Mouse (Mus musculus): Measurements from ENCODE around the gene Sh3bgrl3. TPM values are rescaled to one million over a fixed set of nuclear protein-coding genes. Genes with fewer than 3 reads are reported as not detected.
A peak's percentile ranks its signal among the peaks of the same experiment; 100 is the strongest.

Gene Sh3bgrl3
- 87.2 and 96.5 TPM in 2 replicates for total RNA-seq (2012; rRNA removed)

- Histone ChIP-seq H3K4me3 (ENCODE audit: insufficient read depth in 1 of 2, low read depth in 1 of 2, low read length in 2 of 2, poor library complexity in 1 of 2, severe bottlenecking in 1 of 2) (peak within 1 kb of the TSS; percentile 82 to 88), H3K9ac (ENCODE audit: insufficient read depth, low read depth, low read length, poor library complexity, severe bottlenecking) (peak within 1 kb of the TSS; percentile 82), H3K4me1 (ENCODE audit: control insufficient read depth in 2 of 2, insufficient read depth in 2 of 2, low read length in 2 of 2, poor library complexity in 1 of 2) (peaks cover 4 to 22% of the 10 kb centered on the region in 2 experiments; a peak in 3 of 4 replicates), H3K36me3 (ENCODE audit: control insufficient read depth, insufficient read depth, low read length, poor library complexity, severe bottlenecking) (peaks cover 20% of the 10 kb centered on the region), H3K9me3 (ENCODE audit: control insufficient read depth, insufficient read depth, low read depth, low read length) (no peaks in the 10 kb centered on the region), H3K27ac (ENCODE audit: insufficient read depth, low read depth, low read length, poor library complexity, severe bottlenecking) (peak within 1 kb of the TSS; percentile 35)
- in situ Hi-C loops (cut with MboI; ENCODE audit: low sequenced_read_pairs in 2 of 2, unreplicated experiment in 2 of 2) = no loop called here
- TF ChIP-seq CHD2 (IDR thresholded peaks at IDR 0.05; ENCODE audit: low read depth, low read length) = no peak
- TF ChIP-seq HCFC1 (IDR thresholded peaks at IDR 0.05; ENCODE audit: borderline replicate concordance, insufficient read depth, low read length) = no peak
- TF ChIP-seq MAFK (IDR thresholded peaks at IDR 0.05; ENCODE audit: insufficient read depth, low read depth, low read length) = no peak
- no peak for TF ChIP-seq ZC3H11A (IDR thresholded peaks at IDR 0.05; ENCODE audit: borderline replicate concordance, low read depth, low read length)
- TF ChIP-seq ZNF384 (IDR thresholded peaks at IDR 0.05; ENCODE audit: low read depth, low read length) = no peak
- DNase-seq (ENCODE audit: low read depth, low spot score) = no peak
Measured at GRCm38 (mm10) chr4:134128221-134128982, at the start of gene Sh3bgrl3. Sh3bgrl3 (minus strand) TSS chr4:134128789.

GRCm38 (mm10) chr4:134172391-134172790 lies 43.8 kb upstream of the Sh3bgrl3 start:
- in situ Hi-C loops (cut with MboI; ENCODE audit: low sequenced_read_pairs in 2 of 2, unreplicated experiment in 2 of 2) = no loop called here
- TF ChIP-seq ZNF384 (IDR thresholded peaks at IDR 0.05; ENCODE audit: low read depth, low read length) = no peak
- TF ChIP-seq MAFK (IDR thresholded peaks at IDR 0.05; ENCODE audit: insufficient read depth, low read depth, low read length) = no peak
- no peak for TF ChIP-seq CHD2 (IDR thresholded peaks at IDR 0.05; ENCODE audit: low read depth, low read length)
- TF ChIP-seq HCFC1 (IDR thresholded peaks at IDR 0.05; ENCODE audit: borderline replicate concordance, insufficient read depth, low read length) = no peak
- no peak for TF ChIP-seq ZC3H11A (IDR thresholded peaks at IDR 0.05; ENCODE audit: borderline replicate concordance, low read depth, low read length)
- H3K27ac ChIP-seq (ENCODE audit: insufficient read depth, low read depth, low read length, poor library complexity, severe bottlenecking) = no peak overlapping the region
- H3K9me3 ChIP-seq (ENCODE audit: control insufficient read depth, insufficient read depth, low read depth, low read length) = no peaks in the 10 kb centered on the region
- H3K36me3 ChIP-seq (ENCODE audit: control insufficient read depth, insufficient read depth, low read length, poor library complexity, severe bottlenecking) = peaks cover 5% of the 10 kb centered on the region
- H3K9ac ChIP-seq (ENCODE audit: insufficient read depth, low read depth, low read length, poor library complexity, severe bottlenecking) = no peak overlapping the region
- H3K4me1 ChIP-seq (ENCODE audit: control insufficient read depth in 2 of 2, insufficient read depth in 2 of 2, low read length in 2 of 2, poor library complexity in 1 of 2) = no peaks in the 10 kb centered on the region
- H3K4me3 ChIP-seq (ENCODE audit: insufficient read depth in 1 of 2, low read depth in 1 of 2, low read length in 2 of 2, poor library complexity in 1 of 2, severe bottlenecking in 1 of 2) = no peak overlapping the region
- no peak for DNase-seq (ENCODE audit: low read depth, low spot score)

GRCm38 (mm10) chr4:134166906-134167305 lies 38.3 kb upstream of the Sh3bgrl3 start:
- no peaks in the 10 kb centered on the region for H3K4me1 ChIP-seq (ENCODE audit: control insufficient read depth in 2 of 2, insufficient read depth in 2 of 2, low read length in 2 of 2, poor library complexity in 1 of 2)
- in situ Hi-C loops (cut with MboI; ENCODE audit: low sequenced_read_pairs in 2 of 2, unreplicated experiment in 2 of 2) = no loop called here
- no peak overlapping the region for H3K9ac ChIP-seq (ENCODE audit: insufficient read depth, low read depth, low read length, poor library complexity, severe bottlenecking)
- TF ChIP-seq HCFC1 (IDR thresholded peaks at IDR 0.05; ENCODE audit: borderline replicate concordance, insufficient read depth, low read length) = no peak
- TF ChIP-seq MAFK (IDR thresholded peaks at IDR 0.05; ENCODE audit: insufficient read depth, low read depth, low read length) = no peak
- no peak for TF ChIP-seq CHD2 (IDR thresholded peaks at IDR 0.05; ENCODE audit: low read depth, low read length)
- no peak for TF ChIP-seq ZNF384 (IDR thresholded peaks at IDR 0.05; ENCODE audit: low read depth, low read length)
- no peak for TF ChIP-seq ZC3H11A (IDR thresholded peaks at IDR 0.05; ENCODE audit: borderline replicate concordance, low read depth, low read length)
- no peak for DNase-seq (ENCODE audit: low read depth, low spot score)
- no peak overlapping the region for H3K4me3 ChIP-seq (ENCODE audit: insufficient read depth in 1 of 2, low read depth in 1 of 2, low read length in 2 of 2, poor library complexity in 1 of 2, severe bottlenecking in 1 of 2)
- no peak overlapping the region for H3K27ac ChIP-seq (ENCODE audit: insufficient read depth, low read depth, low read length, poor library complexity, severe bottlenecking)
- peaks cover 4% of the 10 kb centered on the region; the same call in 1 of the 2 replicates for H3K36me3 ChIP-seq (ENCODE audit: control insufficient read depth, insufficient read depth, low read length, poor library complexity, severe bottlenecking)
- no peaks in the 10 kb centered on the region for H3K9me3 ChIP-seq (ENCODE audit: control insufficient read depth, insufficient read depth, low read depth, low read length)

GRCm38 (mm10) chr4:134165548-134166465 lies 37.2 kb upstream of the Sh3bgrl3 start:
- H3K36me3 ChIP-seq (ENCODE audit: control insufficient read depth, insufficient read depth, low read length, poor library complexity, severe bottlenecking) = peaks cover 2% of the 10 kb centered on the region; the same call in 1 of the 2 replicates
- no peak overlapping the region for H3K4me3 ChIP-seq (ENCODE audit: insufficient read depth in 1 of 2, low read depth in 1 of 2, low read length in 2 of 2, poor library complexity in 1 of 2, severe bottlenecking in 1 of 2)
- no peak for TF ChIP-seq ZC3H11A (IDR thresholded peaks at IDR 0.05; ENCODE audit: borderline replicate concordance, low read depth, low read length)
- TF ChIP-seq CHD2 (IDR thresholded peaks at IDR 0.05; ENCODE audit: low read depth, low read length) = no peak
- TF ChIP-seq ZNF384 (IDR thresholded peaks at IDR 0.05; ENCODE audit: low read depth, low read length) = no peak
- TF ChIP-seq HCFC1 (IDR thresholded peaks at IDR 0.05; ENCODE audit: borderline replicate concordance, insufficient read depth, low read length) = no peak
- TF ChIP-seq MAFK (IDR thresholded peaks at IDR 0.05; ENCODE audit: insufficient read depth, low read depth, low read length) = no peak
- no peak for DNase-seq (ENCODE audit: low read depth, low spot score)
- H3K27ac ChIP-seq (ENCODE audit: insufficient read depth, low read depth, low read length, poor library complexity, severe bottlenecking) = no peak overlapping the region
- no peaks in the 10 kb centered on the region for H3K9me3 ChIP-seq (ENCODE audit: control insufficient read depth, insufficient read depth, low read depth, low read length)
- H3K9ac ChIP-seq (ENCODE audit: insufficient read depth, low read depth, low read length, poor library complexity, severe bottlenecking) = no peak overlapping the region
- H3K4me1 ChIP-seq (ENCODE audit: control insufficient read depth in 2 of 2, insufficient read depth in 2 of 2, low read length in 2 of 2, poor library complexity in 1 of 2) = no peaks in the 10 kb centered on the region
- in situ Hi-C loops (cut with MboI; ENCODE audit: low sequenced_read_pairs in 2 of 2, unreplicated experiment in 2 of 2) = no loop called here
